Mouse (Mus musculus) urinary bladder, postnatal 4 days (tissue): ENCODE measurements around the gene Gm42421.
A peak's percentile ranks its signal among the peaks of the same experiment; 100 is the strongest.

Experiments
- DNase-seq, 2 experiments: peaks; one replicate each; pipeline ENCODE4 v3.0.0; 2021 to 2022; ENCODE audit warnings: low spot score in 2 of 2

Gene Gm42421

GRCm38 (mm10) chr5:143936156-143936555 lies 8.2 kb downstream of the Gm42421 start:
- DNase-seq, result no peak

GRCm38 (mm10) chr5:143941588-143941987 lies 13.6 kb downstream of the Gm42421 start:
- DNase-seq, result no peak

- DNase-seq, result no peak
These were observed 15.5 kb downstream of the Gm42421 start for GRCm38 (mm10) chr5:143943231-143944125.

GRCm38 (mm10) chr5:143948361-143948760 lies 20.4 kb downstream of the Gm42421 start:
- no peak for DNase-seq

- DNase-seq, result no peak
These were observed 22.0 kb downstream of the Gm42421 start for GRCm38 (mm10) chr5:143950016-143950415.

GRCm38 (mm10) chr5:143957101-143957500 lies 29.1 kb downstream of the Gm42421 start:
- no peak for DNase-seq

GRCm38 (mm10) chr5:143959551-143959950 lies 31.6 kb downstream of the Gm42421 start:
- DNase-seq, result no peak

GRCm38 (mm10) chr5:143961176-143961575 lies 33.2 kb downstream of the Gm42421 start:
- no peak for DNase-seq

- no peak for DNase-seq
These were observed 37.8 kb downstream of the Gm42421 start for GRCm38 (mm10) chr5:143965586-143966345.

- DNase-seq, result no peak
These were observed 38.7 kb downstream of the Gm42421 start for GRCm38 (mm10) chr5:143966671-143967070.

- DNase-seq, result no peak
These were observed 44.7 kb downstream of the Gm42421 start for GRCm38 (mm10) chr5:143972628-143973027.

- peak in 1 of 2 experiments; percentile 32 for DNase-seq
These were observed 47.1 kb downstream of the Gm42421 start for GRCm38 (mm10) chr5:143974931-143975630.

- no peak for DNase-seq
These were observed 47.6 kb downstream of the Gm42421 start for GRCm38 (mm10) chr5:143975631-143975933.

- no peak for DNase-seq
These were observed 48.3 kb downstream of the Gm42421 start for GRCm38 (mm10) chr5:143976232-143976631.

- DNase-seq, result no peak
These were observed 48.9 kb downstream of the Gm42421 start for GRCm38 (mm10) chr5:143976726-143977431.

- DNase-seq, result no peak
These were observed 52.9 kb downstream of the Gm42421 start for GRCm38 (mm10) chr5:143980858-143981257.

- no peak for DNase-seq
These were observed 54.4 kb downstream of the Gm42421 start for GRCm38 (mm10) chr5:143982361-143982760.

GRCm38 (mm10) chr5:143985381-143985780 lies 57.4 kb downstream of the Gm42421 start:
- peak in 1 of 2 experiments; percentile 43 for DNase-seq
